Mouse (Mus musculus) lung, postnatal 0 days (tissue): ENCODE measurements at regions not wholly inside any gene's neighbourhood (a gene's known extent, or its start where the extent isn't known, plus 50 kb on each side); places are given as distances from the start of the nearest gene placed in this dataset.

ENCODE experiments used
- CTCF ChIP-seq: IDR thresholded peaks from 2 replicates; pipeline ENCODE4 v1.5.1; 2016; ENCODE audit warnings: antibody characterized with exemption, mild to moderate bottlenecking
- EP300 ChIP-seq: IDR thresholded peaks from 2 replicates; pipeline ENCODE4 v1.6.1; 2016; ENCODE audit warnings: antibody characterized with exemption, mild to moderate bottlenecking, control low read depth

GRCm38 (mm10) chr9:116232386-116232785 lies 57.2 kb upstream of the Tgfbr2 start:
- TF ChIP-seq CTCF, result no peak
- no peak for TF ChIP-seq EP300
